Mouse (Mus musculus): ENCODE results near the gene Kif12. TPM values are rescaled to one million over a fixed set of nuclear protein-coding genes. Genes with fewer than 3 reads are reported as not detected.

Gene Kif12
- total RNA-seq, 2 experiments from 2014 or later = not detected

DNA sequence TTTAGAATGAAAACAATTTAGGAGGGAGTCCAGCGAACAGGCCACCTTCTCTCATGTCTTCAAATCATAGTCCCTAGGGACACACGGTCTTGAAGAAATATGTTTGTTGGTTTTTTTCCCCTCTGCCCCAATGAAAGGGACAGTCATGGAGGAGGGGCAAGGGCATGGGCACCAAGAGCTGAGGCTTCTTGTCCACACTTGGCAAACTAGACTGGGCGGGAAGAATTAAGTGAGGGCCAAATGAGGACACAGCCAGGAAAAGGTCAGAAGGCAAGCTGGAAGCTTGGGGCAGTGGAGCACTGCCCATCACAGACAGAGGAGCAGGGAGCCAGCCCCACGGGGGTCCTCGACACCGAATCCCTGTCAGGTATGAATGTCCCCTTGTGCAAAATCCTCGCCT is 31.9 kb upstream of the Kif12 start:
- no peak overlapping the region for H3K4me3 ChIP-seq
- DNase-seq (ENCODE audit: extremely low spot score in 1 of 2, low spot score in 2 of 2) = no peak
- H3K27ac ChIP-seq = no peak overlapping the region
- no peak for TF ChIP-seq CTCF (IDR thresholded peaks at IDR 0.05)
- intact Hi-C loops (cut with DNase I) = no loop called here

GRCm38 (mm10) chr4:63199366-63199765 is 27.4 kb upstream of the Kif12 start:
- TF ChIP-seq CTCF (IDR thresholded peaks at IDR 0.05) = no peak
- no peak overlapping the region for H3K4me3 ChIP-seq
- no peak for DNase-seq (ENCODE audit: extremely low spot score in 1 of 2, low spot score in 2 of 2)
- no peak overlapping the region for H3K27ac ChIP-seq
- intact Hi-C loops (cut with DNase I) = no loop called here

DNA sequence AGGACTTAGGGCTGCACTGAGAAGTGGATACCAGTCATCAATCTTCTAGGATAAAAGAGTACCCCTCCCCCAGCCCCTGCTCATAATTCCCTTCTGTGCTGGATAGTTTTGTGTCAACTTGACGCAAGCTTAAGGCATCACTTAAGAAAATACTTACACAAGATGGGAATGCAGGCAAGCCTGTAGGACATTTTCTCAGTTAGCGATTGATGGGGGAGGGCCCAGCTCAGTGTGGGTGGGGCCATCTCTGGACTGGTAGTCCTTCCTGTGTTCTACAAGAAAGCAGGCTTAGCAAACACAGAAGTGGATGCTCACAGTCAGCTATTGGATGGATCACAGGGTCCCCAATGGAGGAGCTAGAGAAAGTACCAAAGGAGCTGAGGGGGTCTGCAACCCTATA is 22.4 kb upstream of the Kif12 start:
- DNase-seq (ENCODE audit: extremely low spot score in 1 of 2, low spot score in 2 of 2) = no peak
- no peak for TF ChIP-seq CTCF (IDR thresholded peaks at IDR 0.05)

GRCm38 (mm10) chr4:63191641-63192040 is 19.7 kb upstream of the Kif12 start:
- intact Hi-C loops (cut with DNase I) = no loop called here
- DNase-seq (ENCODE audit: extremely low spot score in 1 of 2, low spot score in 2 of 2) = no peak
- H3K27ac ChIP-seq = no peak overlapping the region
- no peak overlapping the region for H3K4me3 ChIP-seq
- TF ChIP-seq CTCF (IDR thresholded peaks at IDR 0.05) = no peak

More for the DNA sequence above, 22.4 kb upstream of the Kif12 start:
- intact Hi-C loops (cut with DNase I) = no loop called here
- Histone ChIP-seq H3K4me3 (no peak overlapping the region), H3K27ac (no peak overlapping the region)

- no peak for DNase-seq (ENCODE audit: extremely low spot score in 1 of 2, low spot score in 2 of 2)
- no peak for TF ChIP-seq CTCF (IDR thresholded peaks at IDR 0.05)
- intact Hi-C loops (cut with DNase I) = no loop called here
- H3K4me3 ChIP-seq = no peak overlapping the region
- H3K27ac ChIP-seq = no peak overlapping the region
These were observed 14.4 kb upstream of the Kif12 start for GRCm38 (mm10) chr4:63186281-63186870.

- Histone ChIP-seq H3K27ac (no peak overlapping the region), H3K4me3 (no peak overlapping the region)
- intact Hi-C loops (cut with DNase I) = loop anchor here (1.0 to 5.0 kb wide), 2 partner anchors 126 to 226 kb away; no protein-coding TSS in a partner anchor
- DNase-seq (ENCODE audit: extremely low spot score in 1 of 2, low spot score in 2 of 2) = peak; percentile 67 to 69
- peak; percentile 87 for TF ChIP-seq CTCF (IDR thresholded peaks at IDR 0.05)
These were observed 9.6 kb upstream of the Kif12 start for GRCm38 (mm10) chr4:63181556-63181955.

DNA sequence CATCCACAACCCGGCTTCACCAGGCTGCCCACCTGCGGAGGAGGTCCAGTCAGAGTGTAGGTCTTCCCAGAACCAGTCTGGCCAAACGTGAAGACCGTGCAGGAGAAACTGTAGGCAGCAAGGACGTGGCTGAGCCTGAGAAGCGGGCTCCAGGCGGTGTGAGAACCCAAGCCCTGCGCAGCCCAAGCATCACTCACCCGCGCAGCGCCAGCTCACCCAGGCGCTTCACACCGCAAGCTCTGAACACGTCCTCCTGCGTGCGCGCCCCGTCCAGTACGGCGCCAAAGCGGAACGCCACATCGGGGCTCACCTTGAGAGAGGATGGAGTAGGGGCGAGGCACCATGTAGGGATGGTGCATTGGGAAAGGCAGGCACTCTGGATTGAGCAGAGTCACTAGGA is 809 bp downstream of the Kif12 start:
- no peak for TF ChIP-seq CTCF (IDR thresholded peaks at IDR 0.05)
- DNase-seq (ENCODE audit: extremely low spot score in 1 of 2, low spot score in 2 of 2) = no peak
- intact Hi-C loops (cut with DNase I) = no loop called here
- Histone ChIP-seq H3K4me3 (no peak overlapping the region), H3K27ac (no peak overlapping the region)

GRCm38 (mm10) chr4:63170061-63170460 is 1.9 kb downstream of the Kif12 start:
- intact Hi-C loops (cut with DNase I) = no loop called here
- no peak for TF ChIP-seq CTCF (IDR thresholded peaks at IDR 0.05)
- H3K27ac ChIP-seq = no peak overlapping the region
- H3K4me3 ChIP-seq = no peak overlapping the region
- DNase-seq (ENCODE audit: extremely low spot score in 1 of 2, low spot score in 2 of 2) = no peak

DNA sequence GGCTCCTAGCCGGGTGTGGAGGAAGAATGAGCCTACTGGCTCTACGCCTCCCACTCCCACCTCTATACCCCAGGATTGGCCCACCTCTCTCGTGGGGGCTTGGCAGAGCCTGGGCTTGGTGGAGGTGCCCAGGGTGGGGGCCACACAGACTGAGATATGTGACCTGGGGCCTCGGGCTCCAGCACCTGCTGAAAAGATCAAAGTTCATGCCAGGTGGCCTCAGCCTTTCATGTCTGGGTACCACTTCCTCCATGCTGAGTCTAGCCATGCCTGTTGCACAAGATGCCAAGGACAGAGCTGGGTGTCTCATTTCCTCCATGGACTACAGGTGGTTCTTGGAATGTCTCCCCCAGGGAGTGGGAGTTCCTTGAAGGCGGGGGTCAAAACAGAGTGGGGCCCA is 5.6 kb downstream of the Kif12 start:
- H3K4me3 ChIP-seq = no peak overlapping the region
- no peak overlapping the region for H3K27ac ChIP-seq
- intact Hi-C loops (cut with DNase I) = no loop called here
- no peak for TF ChIP-seq CTCF (IDR thresholded peaks at IDR 0.05)
- no peak for DNase-seq (ENCODE audit: extremely low spot score in 1 of 2, low spot score in 2 of 2)

DNA sequence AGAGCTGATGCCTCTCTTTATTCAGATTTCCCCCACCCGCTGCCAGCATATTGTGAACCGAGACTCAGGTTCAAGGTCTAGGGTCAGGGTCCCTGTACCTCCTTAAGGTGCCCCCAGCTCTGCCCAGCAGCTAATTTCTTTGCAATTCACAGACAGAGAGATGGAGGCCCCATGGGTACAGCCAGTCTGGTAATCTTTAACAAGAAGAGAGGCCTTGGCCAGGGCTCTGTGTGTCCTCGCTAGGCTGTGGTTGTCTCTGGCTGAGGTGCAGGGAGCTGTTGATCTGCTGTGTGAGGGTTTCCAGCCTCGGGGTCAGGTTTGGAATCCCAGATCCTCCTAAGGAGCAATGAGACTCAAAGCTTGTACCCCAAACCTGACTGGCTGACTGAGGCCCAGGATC is 6.3 kb downstream of the Kif12 start:
- no peak for TF ChIP-seq CTCF (IDR thresholded peaks at IDR 0.05)
- Histone ChIP-seq H3K27ac (no peak overlapping the region), H3K4me3 (no peak overlapping the region)
- intact Hi-C loops (cut with DNase I) = no loop called here
- no peak for DNase-seq (ENCODE audit: extremely low spot score in 1 of 2, low spot score in 2 of 2)

GRCm38 (mm10) chr4:63158961-63159592 is 12.9 kb downstream of the Kif12 start:
- no peak overlapping the region for H3K4me3 ChIP-seq
- no peak overlapping the region for H3K27ac ChIP-seq
- DNase-seq (ENCODE audit: extremely low spot score in 1 of 2, low spot score in 2 of 2) = peak; percentile 78 to 85
- TF ChIP-seq CTCF (IDR thresholded peaks at IDR 0.05) = peak; percentile 96
- intact Hi-C loops (cut with DNase I) = loop anchor here (1.0 kb wide), 2 partner anchors 148 to 160 kb away; no protein-coding TSS in a partner anchor

DNA sequence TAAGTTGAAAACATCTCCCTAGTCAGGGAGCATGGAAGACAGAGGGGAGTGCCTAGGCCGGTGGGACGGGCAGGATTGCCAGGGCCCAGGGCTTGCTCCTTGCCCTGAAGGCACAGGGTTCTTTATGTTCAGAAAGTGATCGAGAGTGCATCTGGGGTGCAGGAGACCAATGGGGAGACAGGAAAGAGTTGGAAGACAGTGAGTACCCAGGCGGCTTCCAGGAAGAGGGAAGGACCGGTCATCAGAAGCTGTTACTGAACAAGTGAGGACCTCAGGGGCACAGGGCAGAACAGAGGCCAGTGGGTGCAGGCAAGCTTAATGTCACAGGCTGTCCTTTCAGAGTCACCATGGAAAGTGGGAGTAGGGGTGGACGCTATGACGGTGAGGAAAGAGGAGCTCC is 13.7 kb downstream of the Kif12 start:
- Histone ChIP-seq H3K27ac (no peak overlapping the region), H3K4me3 (no peak overlapping the region)
- DNase-seq (ENCODE audit: extremely low spot score in 1 of 2, low spot score in 2 of 2) = no peak
- intact Hi-C loops (cut with DNase I) = no loop called here
- TF ChIP-seq CTCF (IDR thresholded peaks at IDR 0.05) = no peak
